Mouse (Mus musculus) left cerebral cortex, postnatal 36 days (tissue): ENCODE data around the gene Pin1rt1. TPM values are rescaled to one million over a fixed set of nuclear protein-coding genes. Genes with fewer than 3 reads are reported as not detected.

ENCODE experiments used
- DNase-seq, 2 experiments: peaks; one replicate each; pipeline ENCODE4 v3.0.0; 2021 to 2022; ENCODE audit warnings: low spot score in 2 of 2, mixed read lengths in 1 of 2
- intact Hi-C: fragments of 180-260 bp; cut with DNase I; formaldehyde crosslinking; loops from one replicate; pipeline ENCODE4 v1.15.1; 2025
- total RNA-seq, 2 experiments: library from RNA; stranded (reverse); gene quantifications; 2 replicates each; pipeline ENCODE4 v1.2.3; 2021

Gene Pin1rt1
- total RNA-seq, 2 experiments from 2014 or later, result not detected

GRCm38 (mm10) chr2:104717231-104717735 lies 1.1 kb upstream of the Pin1rt1 start:
- intact Hi-C loops, result no loop called here
- no peak for DNase-seq

- intact Hi-C loops, result no loop called here
- DNase-seq, result no peak
Observed at GRCm38 (mm10) chr2:104714254-104714691, 1.9 kb downstream of the Pin1rt1 start.

DNA sequence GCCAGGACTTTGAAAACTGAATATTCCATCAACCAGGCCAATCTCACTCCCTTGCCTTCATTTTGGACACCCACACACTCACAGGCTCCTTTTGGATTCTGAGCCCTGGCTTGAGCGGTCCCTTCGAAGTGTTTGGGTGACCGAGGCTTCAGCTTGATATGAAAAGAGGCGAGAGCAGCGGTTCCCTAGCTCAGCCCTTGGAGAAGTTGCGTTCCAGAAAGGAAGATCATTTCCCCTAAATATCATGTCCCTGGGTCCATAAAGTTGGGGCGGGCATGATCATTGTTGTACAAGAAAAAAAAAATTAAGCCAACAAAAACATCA lies 3.7 kb downstream of the Pin1rt1 start:
- DNase-seq, result no peak
- intact Hi-C loops, result no loop called here

DNA sequence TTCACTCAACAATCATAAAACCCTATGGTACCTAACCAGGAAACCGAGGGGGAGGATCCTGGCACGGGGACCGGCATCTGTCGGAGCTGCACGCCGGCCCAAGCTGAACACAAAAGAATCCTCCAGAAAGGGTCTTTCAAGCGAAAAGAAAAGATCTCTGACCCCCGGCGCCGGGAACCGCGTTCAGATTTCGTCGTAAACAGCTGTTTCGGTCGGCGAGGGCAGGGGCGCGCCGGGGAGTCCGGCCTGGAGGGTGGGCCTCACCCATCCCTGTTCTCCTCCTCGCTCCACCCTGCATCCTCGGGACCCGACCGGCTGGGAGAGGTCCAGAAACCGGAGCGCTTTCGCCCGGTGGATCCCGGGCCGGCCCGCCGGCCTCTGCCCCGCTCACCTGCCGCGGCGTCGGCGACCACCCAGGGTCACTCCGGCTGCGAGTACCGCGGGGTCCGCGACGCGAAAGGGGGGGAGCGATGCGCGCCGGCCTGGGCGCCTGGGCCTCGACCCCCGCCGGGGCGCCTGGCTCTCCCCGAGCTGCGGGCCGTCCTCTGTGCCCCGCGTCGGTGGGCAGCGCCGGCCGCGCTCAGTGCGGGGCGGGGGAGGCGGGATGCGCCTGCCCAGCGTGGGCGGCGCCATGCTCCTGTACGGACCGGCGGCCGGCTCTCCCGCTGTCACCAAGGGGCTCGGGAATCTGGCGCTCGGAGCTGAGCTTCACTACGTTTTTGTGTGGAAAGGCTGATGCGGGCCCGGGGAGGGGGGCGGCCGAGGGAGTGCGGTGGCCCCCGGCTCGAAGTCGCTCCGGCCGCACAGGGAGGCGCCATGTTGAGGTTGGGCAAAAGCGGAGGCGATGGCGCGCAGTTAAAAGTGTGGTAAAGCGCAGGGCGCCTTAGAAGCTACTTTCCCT lies 4.3 kb downstream of the Pin1rt1 start, which contains the start of gene Tcp11l1:
TSS of gene Tcp11l1 (minus strand) at position 585 of the 901 bp plus-strand sequence.
- intact Hi-C loops, result no loop called here
- DNase-seq, result peak; percentile 81 to 82

DNA sequence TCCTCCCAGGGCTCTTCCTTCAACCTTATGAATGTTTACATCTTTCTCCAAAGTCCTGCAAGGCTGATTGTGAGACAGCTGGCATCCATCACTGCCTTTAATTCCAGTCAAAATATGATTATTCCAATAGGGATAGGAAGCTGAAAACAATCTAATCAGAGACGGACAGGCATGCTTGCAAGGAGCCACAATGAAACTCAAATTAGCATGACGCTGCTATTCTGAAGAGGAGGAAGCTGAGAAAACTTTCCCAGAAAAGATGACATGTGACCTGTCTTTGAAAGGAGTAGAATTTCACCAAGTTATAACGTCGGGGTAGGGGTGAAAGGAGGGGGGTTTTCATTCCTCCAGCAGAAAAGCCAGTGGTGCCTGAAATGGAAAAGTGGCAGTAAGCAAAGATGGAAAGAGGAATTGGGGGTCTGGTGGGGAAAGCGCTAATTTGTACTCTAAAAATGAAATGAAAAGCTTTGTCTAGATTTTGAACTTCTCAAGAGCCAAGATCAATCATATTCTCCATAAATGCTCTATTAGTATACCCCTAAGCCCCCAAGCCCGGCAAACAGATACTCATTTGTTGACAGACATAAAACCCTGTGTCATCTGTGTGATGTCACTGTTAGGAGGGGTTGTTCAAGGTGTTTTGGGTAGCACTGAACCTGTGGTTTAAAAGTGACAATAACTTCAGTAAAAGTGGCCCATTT lies 5.4 kb downstream of the Pin1rt1 start:
- intact Hi-C loops, result no loop called here
- no peak for DNase-seq

DNA sequence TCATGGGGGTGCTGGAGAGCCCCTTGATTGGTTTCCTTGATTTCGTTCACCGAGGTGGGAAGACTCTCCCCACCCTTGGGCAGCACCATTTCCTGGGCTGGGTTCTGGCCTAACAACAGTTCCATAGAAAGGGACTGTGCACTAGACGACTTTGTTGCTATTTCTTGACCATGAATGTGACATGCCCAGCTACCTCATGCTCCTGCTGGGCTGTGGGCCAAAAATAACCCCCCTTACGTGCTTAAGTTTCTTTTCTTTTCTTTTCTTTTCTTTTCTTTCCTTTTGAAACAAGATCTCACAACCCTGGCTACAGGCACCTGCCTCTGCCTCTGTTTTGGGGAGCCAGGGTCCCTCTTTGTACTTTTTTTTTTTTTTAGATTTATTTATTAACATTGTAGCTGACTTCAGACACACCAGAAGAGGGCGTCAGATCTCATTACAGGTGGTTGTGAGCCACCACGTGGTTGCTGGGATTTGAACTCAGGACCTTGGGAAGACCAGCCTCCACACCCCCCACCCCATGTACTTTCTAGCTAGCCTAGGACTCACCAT lies 6.3 kb downstream of the Pin1rt1 start:
- intact Hi-C loops, result no loop called here
- DNase-seq, result no peak

DNA sequence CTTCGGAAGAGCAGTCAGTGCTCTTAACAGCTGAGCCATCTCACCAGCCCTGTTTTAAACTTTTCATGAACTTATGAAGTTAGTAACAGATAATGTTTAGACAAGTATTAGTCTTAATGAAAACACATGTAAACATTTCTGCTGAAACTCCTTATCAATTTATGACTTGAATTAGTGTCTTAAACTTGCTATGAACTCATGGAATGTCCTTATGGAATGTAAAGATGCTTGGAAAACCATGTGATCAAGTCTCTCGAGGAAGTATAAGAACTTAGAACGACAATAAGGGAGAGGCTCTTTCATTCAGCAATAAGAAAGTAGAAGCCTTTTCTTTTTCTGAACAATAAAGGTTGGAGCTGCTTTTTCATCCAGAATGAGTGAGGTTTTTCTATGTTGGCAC lies 11.8 kb downstream of the Pin1rt1 start:
- DNase-seq, result no peak
- intact Hi-C loops, result no loop called here

DNA sequence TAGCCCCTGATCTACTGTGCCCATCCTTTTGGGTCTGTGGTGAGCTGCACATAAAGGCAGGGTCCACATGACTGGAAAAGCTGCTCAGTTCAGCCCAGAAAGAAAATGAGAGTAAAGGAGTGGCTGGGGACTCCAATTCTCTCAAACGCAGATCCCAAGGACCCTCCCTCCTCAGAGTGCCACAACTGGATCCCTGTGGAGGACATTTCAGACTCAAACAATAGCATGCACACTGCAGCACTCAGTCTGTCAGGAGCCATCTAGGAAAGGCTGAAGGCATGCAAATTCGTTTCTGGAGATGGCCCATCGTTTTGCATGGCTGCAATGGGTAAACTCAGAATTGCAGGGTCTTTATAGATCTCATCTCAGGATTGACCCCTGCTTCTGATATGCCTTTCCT lies 13.0 kb downstream of the Pin1rt1 start:
- no peak for DNase-seq
- intact Hi-C loops, result no loop called here

DNA sequence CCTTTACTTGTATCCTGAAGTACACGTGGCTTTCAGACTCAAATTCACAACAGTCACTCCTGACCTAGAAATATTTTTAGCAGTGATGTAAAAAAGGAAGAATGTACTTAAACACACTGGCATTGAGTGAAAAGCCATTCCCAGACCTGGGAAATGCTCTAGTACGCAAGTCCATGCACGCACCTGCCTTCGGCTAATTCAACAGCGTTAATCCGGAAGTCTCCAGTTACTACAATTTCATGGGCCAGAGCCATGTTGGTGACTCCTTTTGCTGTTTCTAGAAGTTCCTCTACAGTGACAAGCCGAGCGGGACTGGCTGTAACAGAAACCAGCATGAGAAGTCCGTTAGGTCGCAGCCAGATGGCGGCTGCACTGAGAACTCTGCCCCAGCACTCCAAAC lies 16.5 kb downstream of the Pin1rt1 start:
- no peak for DNase-seq

DNA sequence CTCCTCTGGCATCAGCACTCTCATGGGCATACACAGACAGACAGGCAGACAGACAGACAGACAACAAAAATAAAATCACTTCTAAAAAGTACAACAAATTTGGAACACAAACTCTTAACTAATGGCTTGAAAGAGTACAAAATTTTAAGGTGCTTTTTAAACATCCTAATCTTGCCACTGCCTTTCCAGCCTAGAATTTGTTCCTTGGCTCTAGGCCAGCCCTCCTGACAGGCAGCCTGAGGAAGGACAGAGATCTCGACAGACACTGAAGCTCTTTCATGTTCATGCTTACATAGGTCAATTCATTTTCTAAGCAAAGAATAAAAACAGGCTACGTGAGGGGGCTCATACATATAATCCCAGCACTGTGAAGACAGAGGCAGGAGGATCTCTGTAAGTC lies 23.6 kb downstream of the Pin1rt1 start:
- intact Hi-C loops, result no loop called here
- no peak for DNase-seq

More for the DNA sequence above, 16.5 kb downstream of the Pin1rt1 start:
- intact Hi-C loops, result no loop called here

DNA sequence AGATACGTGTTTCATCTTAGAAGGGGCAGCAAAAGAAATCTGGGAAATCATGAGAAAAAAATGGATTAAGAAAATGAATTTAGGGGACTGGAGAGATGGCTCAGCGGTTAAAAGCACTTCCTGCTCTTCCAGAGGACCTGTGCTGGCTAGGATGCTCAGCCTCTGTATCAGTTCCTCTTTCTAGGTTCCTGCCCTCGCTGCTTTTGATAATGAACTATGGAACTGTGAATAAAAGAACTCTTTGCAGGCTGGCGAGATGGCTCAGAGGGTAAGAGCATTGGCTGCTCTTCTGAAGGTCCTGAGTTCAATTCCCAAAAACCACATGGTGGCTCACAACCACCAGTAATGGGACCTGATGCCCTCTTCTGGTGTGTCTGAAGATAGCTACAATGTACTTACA lies 25.5 kb downstream of the Pin1rt1 start:
- intact Hi-C loops, result no loop called here
- DNase-seq, result no peak

DNA sequence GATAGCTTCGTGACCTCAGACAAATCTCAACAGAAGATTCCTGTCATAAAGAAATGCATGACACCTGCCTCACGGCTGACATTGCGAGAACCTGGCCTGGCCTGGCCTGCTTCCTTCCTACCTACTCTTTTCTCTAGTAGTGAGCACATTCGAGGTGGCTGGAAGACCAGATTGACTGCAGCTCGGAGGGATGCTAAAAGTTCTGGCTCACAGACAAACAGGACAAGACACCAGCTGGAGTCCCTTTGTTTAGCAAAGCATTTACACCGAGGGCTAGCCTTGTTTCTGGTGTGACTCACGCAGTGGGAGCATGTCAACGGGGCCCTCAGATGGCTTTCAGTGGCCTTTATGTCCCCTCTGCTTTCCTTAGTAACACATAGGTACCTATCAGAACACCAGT lies 27.5 kb downstream of the Pin1rt1 start:
- no peak for DNase-seq

DNA sequence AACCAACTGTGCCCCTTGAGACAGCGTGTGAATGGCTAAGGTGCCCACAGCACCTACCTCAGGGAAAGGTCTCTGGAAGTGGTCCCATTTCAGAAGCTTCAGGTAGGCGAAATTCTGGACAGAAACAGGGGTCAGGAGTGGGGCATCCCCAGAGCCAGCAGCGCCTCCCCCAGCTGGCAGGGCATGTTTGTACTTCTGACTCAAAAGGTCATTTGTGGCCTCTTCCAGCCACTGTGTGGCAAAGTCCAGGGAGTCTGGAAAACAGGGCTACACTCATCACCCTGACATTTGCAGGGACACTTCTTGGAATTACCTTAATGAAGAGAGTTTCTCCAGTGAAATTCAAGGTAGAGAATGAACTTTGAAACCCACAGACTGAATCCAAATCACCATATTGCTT lies 27.9 kb downstream of the Pin1rt1 start:
- no peak for DNase-seq
- intact Hi-C loops, result loop anchor here (5.0 kb wide), 1 partner anchor 59 kb away; no protein-coding TSS in a partner anchor

More for the DNA sequence above, 27.5 kb downstream of the Pin1rt1 start:
- intact Hi-C loops, result loop anchor here (5.0 kb wide), 1 partner anchor 59 kb away; no protein-coding TSS in a partner anchor

DNA sequence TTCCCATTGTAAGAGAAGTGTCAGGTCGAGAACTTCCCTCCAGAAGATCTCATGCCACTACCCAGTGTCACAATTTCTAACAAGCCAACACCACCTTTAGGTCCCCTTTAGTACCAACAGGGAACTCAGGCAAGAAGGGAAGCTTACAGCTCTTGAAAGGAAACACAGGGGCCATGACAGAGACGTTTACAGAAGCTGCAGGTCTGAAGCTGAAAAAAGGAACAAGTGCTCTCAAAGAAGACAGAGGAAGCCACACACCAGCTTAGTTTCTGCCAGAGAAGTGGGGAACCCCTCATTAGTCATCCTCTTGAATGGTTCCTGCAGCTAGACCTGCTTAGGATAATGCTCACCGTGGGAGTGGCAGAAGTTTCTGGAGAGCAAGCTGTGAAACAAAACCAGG lies 28.9 kb downstream of the Pin1rt1 start:
- intact Hi-C loops, result loop anchor here (5.0 kb wide), 1 partner anchor 60 kb away; no protein-coding TSS in a partner anchor
- DNase-seq, result no peak

- intact Hi-C loops, result loop anchor here (1.0 to 5.0 kb wide), 2 partner anchors 62 to 89 kb away; no protein-coding TSS in a partner anchor
- peak; percentile 67 to 74 for DNase-seq
Observed at GRCm38 (mm10) chr2:104685418-104685817, 30.8 kb downstream of the Pin1rt1 start.

DNA sequence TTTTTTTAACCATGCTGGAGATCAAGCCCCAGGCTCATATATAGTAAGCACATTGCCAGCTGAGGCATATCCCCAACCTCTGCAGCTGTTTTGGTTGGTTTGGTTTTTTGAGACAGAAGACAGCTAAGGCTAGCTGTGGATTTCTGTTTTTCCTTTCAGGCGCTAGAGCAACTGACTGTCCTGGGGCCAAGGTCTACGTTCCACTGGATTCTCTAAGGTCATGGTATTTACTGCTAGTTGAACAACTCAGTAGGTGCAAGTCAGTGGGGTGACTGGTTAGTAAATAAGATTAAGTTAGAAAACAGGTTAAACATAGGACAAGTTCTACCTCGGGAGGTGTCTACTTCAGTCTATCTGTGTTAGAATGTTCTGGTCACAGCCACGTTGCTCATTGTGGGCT lies 31.4 kb downstream of the Pin1rt1 start:
- intact Hi-C loops, result loop anchor here (1.0 to 5.0 kb wide), 2 partner anchors 63 to 90 kb away; no protein-coding TSS in a partner anchor
- DNase-seq, result no peak

DNA sequence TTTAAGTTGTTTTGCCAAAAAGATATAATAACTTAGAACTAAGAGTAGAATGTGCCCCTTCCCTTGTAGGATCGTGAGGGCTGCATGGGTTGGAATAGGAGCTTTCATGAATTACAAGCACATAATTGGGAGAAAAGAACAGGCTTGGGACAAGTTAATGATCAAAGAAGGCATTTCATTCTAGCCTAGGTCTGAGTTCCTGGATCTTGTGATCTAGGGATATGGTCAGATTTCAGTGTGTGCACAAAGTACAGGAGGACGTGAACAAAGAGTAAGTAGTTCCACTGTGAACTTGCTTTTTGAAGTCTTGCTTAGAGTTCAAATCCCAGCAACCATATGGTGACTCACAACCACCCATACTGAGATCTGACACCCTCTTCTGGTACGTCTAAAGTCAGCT lies 38.9 kb downstream of the Pin1rt1 start:
- DNase-seq, result no peak
- intact Hi-C loops, result no loop called here

DNA sequence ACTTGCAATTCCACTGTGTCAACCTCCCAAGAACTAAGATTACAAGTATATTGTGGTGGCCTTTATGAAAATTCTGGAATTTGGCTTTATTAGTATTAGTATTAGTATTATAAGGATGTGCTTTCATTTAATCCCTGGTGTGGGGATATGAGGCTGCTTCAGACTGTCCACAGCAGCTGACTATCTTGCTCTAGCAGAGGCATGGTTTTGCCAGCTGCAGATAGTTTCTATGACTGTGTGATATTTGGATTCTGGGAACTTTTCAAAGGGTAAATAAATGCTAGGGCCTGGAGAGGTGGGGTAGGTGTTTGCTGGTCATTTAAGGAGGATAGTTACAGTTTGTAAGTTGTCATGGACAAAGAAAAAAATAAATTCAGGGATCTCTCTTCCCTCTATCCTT lies 44.5 kb downstream of the Pin1rt1 start:
- intact Hi-C loops, result no loop called here
- DNase-seq, result no peak

- no peak for DNase-seq
- intact Hi-C loops, result no loop called here
Observed at GRCm38 (mm10) chr2:104669122-104669804, 46.9 kb downstream of the Pin1rt1 start.
